Mouse (Mus musculus) G1E-ER4 (cell line): Measurements from ENCODE around the gene Sirt6. TPM values are rescaled to one million over a fixed set of nuclear protein-coding genes. Genes with fewer than 3 reads are reported as not detected.
"Not testable (repeated sequence)": the region's sequence is repeated elsewhere in the genome, so short reads cannot be mapped to it uniquely, and the experiment has no call there.

ENCODE experiments used
- GATA1 ChIP-seq: IDR thresholded peaks from one replicate; pipeline ENCODE4 v1.8.0; 2012; ENCODE audit warnings: low read length, inconsistent platforms
- polyA plus RNA-seq: library from polyadenylated mRNA; stranded (reverse); fragments of >175 nt; gene quantifications from 2 replicates; pipeline ENCODE4 v1.2.3, GENCODE M21; 2012

The Sirt6 gene
- 100 and 118 TPM in 2 replicates for polyA plus RNA-seq

- TF ChIP-seq GATA1 = no peak
Observed at GRCm38 (mm10) chr10:81626994-81627835, at the start of gene Sirt6. Sirt6 (minus strand) TSS chr10:81627797.

GRCm38 (mm10) chr10:81656174-81656573, 28.6 kb upstream of the Sirt6 start:
- TF ChIP-seq GATA1 = no peak

GRCm38 (mm10) chr10:81655178-81655577, 27.6 kb upstream of the Sirt6 start:
- TF ChIP-seq GATA1 = no peak

- not testable (repeated sequence) for TF ChIP-seq GATA1
Observed at GRCm38 (mm10) chr10:81648803-81649775, 21.5 kb upstream of the Sirt6 start, which contains the start of gene Gm10778. Gm10778 (plus strand) TSS chr10:81649059.

GRCm38 (mm10) chr10:81646015-81646555, 18.5 kb upstream of the Sirt6 start:
- no peak for TF ChIP-seq GATA1

GRCm38 (mm10) chr10:81645391-81645790, 17.8 kb upstream of the Sirt6 start:
- no peak for TF ChIP-seq GATA1

GRCm38 (mm10) chr10:81644716-81645115, 17.1 kb upstream of the Sirt6 start:
- no peak for TF ChIP-seq GATA1

- no peak for TF ChIP-seq GATA1
Observed at GRCm38 (mm10) chr10:81644162-81644561, 16.6 kb upstream of the Sirt6 start.

GRCm38 (mm10) chr10:81643449-81644055, 16.0 kb upstream of the Sirt6 start:
- no peak for TF ChIP-seq GATA1

GRCm38 (mm10) chr10:81642648-81643448, 15.3 kb upstream of the Sirt6 start:
- no peak for TF ChIP-seq GATA1

- no peak for TF ChIP-seq GATA1
Observed at GRCm38 (mm10) chr10:81641978-81642647, 14.5 kb upstream of the Sirt6 start.

GRCm38 (mm10) chr10:81641566-81641965, 14.0 kb upstream of the Sirt6 start:
- no peak for TF ChIP-seq GATA1

- TF ChIP-seq GATA1 = no peak
Observed at GRCm38 (mm10) chr10:81638101-81638500, 10.5 kb upstream of the Sirt6 start.

GRCm38 (mm10) chr10:81636338-81636737, 8.7 kb upstream of the Sirt6 start:
- no peak for TF ChIP-seq GATA1
